Mouse (Mus musculus) cerebellum, adult 2 months (tissue): ENCODE measurements at regions not wholly inside any gene's neighbourhood (a gene's known extent, or its start where the extent isn't known, plus 50 kb on each side); places are given as distances from the start of the nearest gene placed in this dataset.

Experiments used
- CTCF ChIP-seq: fragments of 200-500 bp; IDR thresholded peaks from 2 replicates; pipeline ENCODE4 v1.5.1; 2011; ENCODE audit warnings: low read depth, mild to moderate bottlenecking, control low read depth, low read length, moderate library complexity, borderline replicate concordance; ENCODE audit not compliant: insufficient read depth
- POLR2A ChIP-seq: fragments of 200-500 bp; IDR thresholded peaks from 2 replicates; pipeline ENCODE4 v1.6.1; 2011; ENCODE audit warnings: low read length, control low read depth, borderline replicate concordance; ENCODE audit not compliant: insufficient read depth

- TF ChIP-seq CTCF: no peak
- no peak for TF ChIP-seq POLR2A
Measured at GRCm38 (mm10) chr4:124435040-124435434, 175.6 kb downstream of the 3100002H09Rik start.
